Mouse (Mus musculus) liver, adult 2 months (tissue): ENCODE data around the gene Sufu. TPM values are rescaled to one million over a fixed set of nuclear protein-coding genes. Genes with fewer than 3 reads are reported as not detected.

Experiments used
- DNase-seq: peaks from one replicate; pipeline ENCODE4 v3.0.0-alpha.2; 2011; ENCODE audit warnings: low read depth, low spot score; ENCODE audit errors: extremely low read depth
- H3K27ac ChIP-seq: fragments of 200-500 bp; replicated peaks from 2 replicates; pipeline ENCODE4 v1.5.1; 2012; ENCODE audit warnings: low read depth, mild to moderate bottlenecking, control low read depth, inconsistent platforms, low read length; ENCODE audit not compliant: insufficient read depth
- H3K27me3 ChIP-seq: fragments of 200-500 bp; 2 replicates; pipeline ENCODE4 v1.6.1; 2012; ENCODE audit warnings: mild to moderate bottlenecking, moderate library complexity, low read length, inconsistent platforms; ENCODE audit not compliant: control insufficient read depth, insufficient read depth
- H3K36me3 ChIP-seq: fragments of 200-500 bp; 2 replicates; pipeline ENCODE4 v1.6.1; 2012; ENCODE audit warnings: low read length, inconsistent platforms; ENCODE audit not compliant: control insufficient read depth, insufficient read depth
- H3K4me1 ChIP-seq: fragments of 200-500 bp; 2 replicates; pipeline ENCODE4 v1.6.1; 2011; ENCODE audit warnings: low read length; ENCODE audit not compliant: control insufficient read depth, insufficient read depth
- H3K4me3 ChIP-seq: fragments of 200-500 bp; 2 replicates; pipeline ENCODE4 v1.5.1; 2011; ENCODE audit warnings: low read depth, mild to moderate bottlenecking, control low read depth, low read length, moderate library complexity; ENCODE audit not compliant: insufficient read depth
- H3K79me2 ChIP-seq: fragments of 200-500 bp; 2 replicates; pipeline ENCODE4 v1.6.1; 2012; ENCODE audit warnings: inconsistent platforms, mild to moderate bottlenecking, low read length, moderate library complexity; ENCODE audit not compliant: control insufficient read depth, insufficient read depth
- H3K9ac ChIP-seq: fragments of 200-500 bp; 2 replicates; pipeline ENCODE4 v1.6.1; 2012; ENCODE audit warnings: low read depth, mild to moderate bottlenecking, control low read depth, inconsistent platforms, low read length
- CTCF ChIP-seq: fragments of 200-500 bp; IDR thresholded peaks from 2 replicates; pipeline ENCODE4 v1.5.1; 2011; ENCODE audit warnings: low read depth, low read length, control low read depth
- POLR2A ChIP-seq: fragments of 200-500 bp; IDR thresholded peaks from 2 replicates; pipeline ENCODE4 v1.6.1; 2011; ENCODE audit warnings: low read length, control low read depth; ENCODE audit not compliant: insufficient read depth; ENCODE audit errors: extremely low read depth
- WGBS: fragments of 180-500 bp; shearing (Covaris S2); methylation state at CpG from one replicate; pipeline ENCODE4 v1.1.7; 2018; 5-methylcytosine and 5-hydroxymethylcytosine counted together
- polyA plus RNA-seq: library from polyadenylated mRNA; depleted of rRNA; stranded (reverse); fragments of >200 nt; gene quantifications from 2 replicates; pipeline ENCODE4 v1.2.3, GENCODE M21; 2012
- total RNA-seq: library from RNA; depleted of rRNA; stranded (reverse); fragments of >200 nt; gene quantifications from 2 replicates; pipeline ENCODE4 v1.2.3, GENCODE M21; 2014

The Sufu gene
- total and polyA plus RNA-seq, 2 experiments = 1.1 to 3.2 TPM

DNA sequence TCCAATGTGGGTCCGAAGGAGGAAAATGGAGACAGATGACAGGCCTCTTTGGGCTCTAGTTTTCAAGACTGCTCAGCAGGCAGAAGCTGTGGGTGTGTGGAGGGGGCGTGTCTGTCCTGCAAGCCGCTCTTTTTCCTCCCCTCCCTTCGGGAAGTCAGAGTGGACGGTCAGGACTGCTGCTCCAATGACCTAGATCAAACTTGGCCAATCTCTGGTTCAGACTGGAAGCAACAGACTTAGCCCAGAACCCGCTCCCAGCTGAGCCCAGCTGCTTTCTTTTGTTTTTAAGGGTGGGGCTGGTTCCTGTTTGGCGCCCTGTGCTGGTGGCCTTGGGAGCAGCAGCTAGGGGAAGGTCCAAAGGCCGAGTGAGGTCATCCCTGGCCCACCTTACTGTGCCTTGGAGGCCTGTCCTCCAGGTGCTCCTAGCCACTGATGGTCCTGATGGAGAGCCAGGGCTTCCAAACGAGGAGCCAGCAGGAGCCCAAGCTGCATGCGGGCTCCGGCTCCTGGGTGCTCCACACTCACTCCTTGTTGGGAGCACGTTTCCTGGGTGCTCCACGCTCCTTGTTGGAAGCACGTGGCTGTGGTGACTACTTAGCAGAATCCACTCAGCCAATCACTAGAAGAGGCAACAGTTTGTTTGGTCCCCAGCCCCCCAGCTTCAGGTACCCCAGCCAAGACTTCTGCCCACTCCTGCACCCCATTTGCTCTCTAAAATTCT is 128.1 kb downstream of the Sufu start:
- Histone ChIP-seq H3K9ac (no peak overlapping the region; the same call in 1 of the 2 replicates), H3K4me3 (no peak overlapping the region), H3K36me3 (no peaks in the 10 kb centered on the region), H3K27me3 (no peaks in the 10 kb centered on the region), H3K4me1 (peaks cover 10% of the 10 kb centered on the region), H3K27ac (no peak overlapping the region), H3K79me2 (no peaks in the 10 kb centered on the region)
- TF ChIP-seq POLR2A (no peak), CTCF (no peak; the same call in 1 of the 2 replicates)
- DNase-seq = peak; percentile 61
- 25% methylated on average over 14 of the region's 14 CpGs for WGBS

DNA sequence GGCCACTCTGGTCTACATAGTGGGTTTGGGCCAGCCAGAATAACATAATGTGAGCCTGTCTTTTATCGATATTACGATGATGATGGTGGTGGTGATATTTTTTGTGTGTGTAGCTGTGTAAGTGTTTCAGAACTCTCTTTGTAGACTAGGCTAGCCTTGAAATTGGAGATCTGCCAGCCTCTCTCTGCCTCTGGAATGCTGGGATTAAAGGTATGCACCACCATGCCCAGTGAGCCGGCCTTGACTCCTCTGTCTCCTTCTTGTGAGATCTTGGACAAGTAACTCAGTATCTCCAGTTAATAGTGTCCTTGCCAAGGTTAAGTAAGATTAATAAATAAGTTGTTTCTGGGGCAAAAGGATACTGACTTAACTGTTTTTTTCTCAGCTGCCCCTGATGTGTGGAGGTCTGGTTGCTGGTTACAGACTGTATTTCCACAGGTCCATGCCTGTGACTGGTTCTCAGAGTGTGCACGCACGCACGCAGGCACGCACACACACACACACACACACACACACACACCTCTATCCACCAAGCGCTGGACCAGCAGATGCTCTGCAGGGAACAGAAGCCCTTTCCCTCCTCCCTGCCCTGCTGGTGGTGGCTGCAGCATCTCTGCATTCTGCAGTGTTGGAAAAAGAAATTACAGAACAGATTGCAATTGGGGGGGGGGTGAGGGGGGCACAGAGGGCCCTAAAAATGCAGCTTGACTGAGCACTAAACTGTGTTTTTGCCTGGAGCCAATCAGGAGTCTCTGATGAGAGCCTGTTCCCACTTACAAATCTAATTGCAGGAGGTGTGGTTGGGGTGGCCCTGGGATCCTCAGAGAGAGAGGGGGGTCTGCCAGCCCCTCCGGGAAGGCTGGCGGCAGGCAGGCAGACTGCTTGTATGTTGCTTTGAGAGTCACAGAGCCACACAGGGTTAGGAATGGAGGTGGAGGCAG is 129.3 kb downstream of the Sufu start:
- no peak for DNase-seq
- no peak overlapping the region for H3K9ac ChIP-seq
- H3K4me1 ChIP-seq = peaks cover 13% of the 10 kb centered on the region
- no peak overlapping the region for H3K4me3 ChIP-seq
- H3K27ac ChIP-seq = no peak overlapping the region
- H3K79me2 ChIP-seq = no peaks in the 10 kb centered on the region
- WGBS = 92% methylated on average over 10 of the region's 10 CpGs
- TF ChIP-seq CTCF (no peak), POLR2A (no peak)
- no peaks in the 10 kb centered on the region for H3K27me3 ChIP-seq
- H3K36me3 ChIP-seq = no peaks in the 10 kb centered on the region

- WGBS = 74% methylated on average over 17 of the region's 17 CpGs
- Histone ChIP-seq H3K27me3 (no peaks in the 10 kb centered on the region), H3K4me3 (no peak overlapping the region), H3K9ac (no peak overlapping the region), H3K4me1 (peaks cover 13% of the 10 kb centered on the region), H3K36me3 (no peaks in the 10 kb centered on the region), H3K79me2 (no peaks in the 10 kb centered on the region), H3K27ac (no peak overlapping the region)
- DNase-seq = no peak
- TF ChIP-seq CTCF (no peak), POLR2A (no peak)
Observed at GRCm38 (mm10) chr19:46527632-46528528, 131.2 kb downstream of the Sufu start.

DNA sequence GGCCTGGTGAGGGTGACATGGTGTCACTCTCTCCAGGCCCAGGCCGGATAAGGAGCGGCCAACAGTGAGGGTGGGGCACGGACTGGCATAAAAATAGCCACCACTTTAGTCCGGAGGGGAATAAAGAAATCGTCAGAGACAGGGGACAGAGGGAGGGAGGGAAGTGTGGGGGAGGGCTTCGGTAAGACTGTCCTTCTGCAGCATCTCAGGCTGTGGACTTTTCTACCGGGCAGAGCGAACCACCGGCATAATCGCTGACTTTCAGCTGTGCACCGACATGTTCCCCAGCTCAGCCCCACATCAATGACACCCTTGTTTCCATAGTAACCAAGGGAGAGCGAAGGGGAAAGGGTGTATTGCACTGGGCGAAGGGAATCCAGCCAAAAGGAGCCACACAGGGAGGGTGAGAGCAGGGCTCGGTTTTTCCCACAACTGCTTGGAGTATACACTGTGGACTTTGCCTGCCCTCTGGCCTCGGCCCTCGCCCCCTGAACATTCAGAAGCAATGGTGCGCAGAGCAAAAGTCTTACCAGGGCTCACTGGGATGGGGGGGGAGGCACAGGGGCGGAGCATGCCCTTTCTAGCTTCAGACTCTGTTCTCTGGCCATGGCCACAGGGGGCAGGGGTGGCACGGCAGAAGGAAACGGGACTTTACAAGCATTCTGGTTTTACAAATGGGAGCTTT is 132.0 kb downstream of the Sufu start:
- TF ChIP-seq POLR2A = no peak
- peak; percentile 31; the same call in 1 of the 2 replicates for TF ChIP-seq CTCF
- no peaks in the 10 kb centered on the region for H3K79me2 ChIP-seq
- no peak overlapping the region for H3K9ac ChIP-seq
- no peaks in the 10 kb centered on the region for H3K27me3 ChIP-seq
- no peak for DNase-seq
- no peak overlapping the region for H3K4me3 ChIP-seq
- H3K36me3 ChIP-seq = no peaks in the 10 kb centered on the region
- H3K4me1 ChIP-seq = peaks cover 9% of the 10 kb centered on the region
- 20% methylated on average over 20 of the region's 20 CpGs for WGBS
- H3K27ac ChIP-seq = no peak overlapping the region
